Mouse (Mus musculus): ENCODE data around the gene Stoml3. TPM values are rescaled to one million over a fixed set of nuclear protein-coding genes. Genes with fewer than 3 reads are reported as not detected.

Gene Stoml3
- total and polyA plus RNA-seq, 2 experiments = not detected

- 80% methylated on average over 9 of the region's 9 CpGs for WGBS
- Histone ChIP-seq H3K9ac (ENCODE audit: low read depth, low read length) (no peak overlapping the region), H3K4me1 (ENCODE audit: control insufficient read depth, insufficient read depth, low read length) (peaks cover 23% of the 10 kb centered on the region), H3K36me3 (ENCODE audit: control insufficient read depth, insufficient read depth, low read length) (peaks cover 7% of the 10 kb centered on the region; the same call in 1 of the 2 replicates), H3K79me2 (ENCODE audit: control insufficient read depth, insufficient read depth, low read length) (peaks cover 28% of the 10 kb centered on the region; the same call in 1 of the 2 replicates), H3K27ac (replicated peaks; ENCODE audit: insufficient read depth, low read depth, low read length) (no peak overlapping the region), H3K27me3 (ENCODE audit: control insufficient read depth, insufficient read depth, low read length) (no peaks in the 10 kb centered on the region), H3K4me3 (ENCODE audit: insufficient read depth, low read depth, low read length) (no peak overlapping the region)
- no peak for DNase-seq (ENCODE audit: extremely low read depth, low read depth, low spot score)
- TF ChIP-seq POLR2A (IDR thresholded peaks at IDR 0.05; ENCODE audit: extremely low read depth, insufficient read depth, low read length) (no peak), CTCF (IDR thresholded peaks at IDR 0.05; ENCODE audit: low read depth, low read length) (no peak)
These were observed 22.0 kb upstream of the Stoml3 start for GRCm38 (mm10) chr3:53466481-53466880.

GRCm38 (mm10) chr3:53467356-53467755 lies 21.1 kb upstream of the Stoml3 start:
- Histone ChIP-seq H3K27ac (replicated peaks; ENCODE audit: insufficient read depth, low read depth, low read length) (0 out of 2 replicates have a peak overlapping the region, but pooled peaks have one; percentile 14), H3K36me3 (ENCODE audit: control insufficient read depth, insufficient read depth, low read length) (peaks cover 14% of the 10 kb centered on the region), H3K79me2 (ENCODE audit: control insufficient read depth, insufficient read depth, low read length) (peaks cover 28% of the 10 kb centered on the region; the same call in 1 of the 2 replicates), H3K4me3 (ENCODE audit: insufficient read depth, low read depth, low read length) (no peak overlapping the region), H3K9ac (ENCODE audit: low read depth, low read length) (no peak overlapping the region), H3K27me3 (ENCODE audit: control insufficient read depth, insufficient read depth, low read length) (no peaks in the 10 kb centered on the region), H3K4me1 (ENCODE audit: control insufficient read depth, insufficient read depth, low read length) (peaks cover 23% of the 10 kb centered on the region)
- TF ChIP-seq CTCF (IDR thresholded peaks at IDR 0.05; ENCODE audit: low read depth, low read length) (no peak), POLR2A (IDR thresholded peaks at IDR 0.05; ENCODE audit: extremely low read depth, insufficient read depth, low read length) (no peak)
- peak; percentile 79 for DNase-seq (ENCODE audit: extremely low read depth, low read depth, low spot score)
- 11% methylated on average over 5 of the region's 5 CpGs for WGBS

GRCm38 (mm10) chr3:53469650-53470049 lies 18.8 kb upstream of the Stoml3 start:
- H3K36me3 ChIP-seq (ENCODE audit: control insufficient read depth, insufficient read depth, low read length) = peaks cover 36% of the 10 kb centered on the region
- WGBS = 21% methylated on average over 5 of the region's 5 CpGs

GRCm38 (mm10) chr3:53472061-53472460 lies 16.4 kb upstream of the Stoml3 start:
- Histone ChIP-seq H3K27me3 (ENCODE audit: control insufficient read depth, insufficient read depth, low read length) (no peaks in the 10 kb centered on the region), H3K79me2 (ENCODE audit: control insufficient read depth, insufficient read depth, low read length) (peaks cover 3% of the 10 kb centered on the region; the same call in 1 of the 2 replicates), H3K36me3 (ENCODE audit: control insufficient read depth, insufficient read depth, low read length) (peaks cover 55% of the 10 kb centered on the region), H3K4me3 (ENCODE audit: insufficient read depth, low read depth, low read length) (no peak overlapping the region), H3K4me1 (ENCODE audit: control insufficient read depth, insufficient read depth, low read length) (peaks cover 15% of the 10 kb centered on the region), H3K9ac (ENCODE audit: low read depth, low read length) (no peak overlapping the region), H3K27ac (replicated peaks; ENCODE audit: insufficient read depth, low read depth, low read length) (no peak overlapping the region)
- TF ChIP-seq CTCF (IDR thresholded peaks at IDR 0.05; ENCODE audit: low read depth, low read length) (no peak), POLR2A (IDR thresholded peaks at IDR 0.05; ENCODE audit: extremely low read depth, insufficient read depth, low read length) (no peak)
- WGBS = 96% methylated on average over 5 of the region's 5 CpGs
- no peak for DNase-seq (ENCODE audit: extremely low read depth, low read depth, low spot score)

More at GRCm38 (mm10) chr3:53469650-53470049, 18.8 kb upstream of the Stoml3 start:
- DNase-seq (ENCODE audit: extremely low read depth, low read depth, low spot score) = peak; percentile 94
- Histone ChIP-seq H3K4me1 (ENCODE audit: control insufficient read depth, insufficient read depth, low read length) (peaks cover 23% of the 10 kb centered on the region), H3K9ac (ENCODE audit: low read depth, low read length) (no peak overlapping the region), H3K27me3 (ENCODE audit: control insufficient read depth, insufficient read depth, low read length) (no peaks in the 10 kb centered on the region), H3K4me3 (ENCODE audit: insufficient read depth, low read depth, low read length) (no peak overlapping the region), H3K79me2 (ENCODE audit: control insufficient read depth, insufficient read depth, low read length) (peaks cover 16% of the 10 kb centered on the region; the same call in 1 of the 2 replicates), H3K27ac (replicated peaks; ENCODE audit: insufficient read depth, low read depth, low read length) (no peak overlapping the region)
- TF ChIP-seq POLR2A (IDR thresholded peaks at IDR 0.05; ENCODE audit: extremely low read depth, insufficient read depth, low read length) (no peak), CTCF (IDR thresholded peaks at IDR 0.05; ENCODE audit: low read depth, low read length) (no peak)

GRCm38 (mm10) chr3:53474179-53474578 lies 14.3 kb upstream of the Stoml3 start:
- Histone ChIP-seq H3K79me2 (ENCODE audit: control insufficient read depth, insufficient read depth, low read length) (no peaks in the 10 kb centered on the region; the same call in 1 of the 2 replicates), H3K4me3 (ENCODE audit: insufficient read depth, low read depth, low read length) (no peak overlapping the region), H3K4me1 (ENCODE audit: control insufficient read depth, insufficient read depth, low read length) (peaks cover 4% of the 10 kb centered on the region), H3K27me3 (ENCODE audit: control insufficient read depth, insufficient read depth, low read length) (no peaks in the 10 kb centered on the region), H3K36me3 (ENCODE audit: control insufficient read depth, insufficient read depth, low read length) (peaks cover 63% of the 10 kb centered on the region), H3K9ac (ENCODE audit: low read depth, low read length) (no peak overlapping the region), H3K27ac (replicated peaks; ENCODE audit: insufficient read depth, low read depth, low read length) (no peak overlapping the region)
- no peak for DNase-seq (ENCODE audit: extremely low read depth, low read depth, low spot score)
- TF ChIP-seq CTCF (IDR thresholded peaks at IDR 0.05; ENCODE audit: low read depth, low read length) (no peak), POLR2A (IDR thresholded peaks at IDR 0.05; ENCODE audit: extremely low read depth, insufficient read depth, low read length) (no peak)
- WGBS = 80% methylated on average over 4 of the region's 4 CpGs

- Histone ChIP-seq H3K79me2 (ENCODE audit: control insufficient read depth, insufficient read depth, low read length) (no peaks in the 10 kb centered on the region), H3K27me3 (ENCODE audit: control insufficient read depth, insufficient read depth, low read length) (no peaks in the 10 kb centered on the region), H3K36me3 (ENCODE audit: control insufficient read depth, insufficient read depth, low read length) (peaks cover 71% of the 10 kb centered on the region), H3K4me1 (ENCODE audit: control insufficient read depth, insufficient read depth, low read length) (no peaks in the 10 kb centered on the region), H3K27ac (replicated peaks; ENCODE audit: insufficient read depth, low read depth, low read length) (no peak overlapping the region), H3K4me3 (ENCODE audit: insufficient read depth, low read depth, low read length) (no peak overlapping the region), H3K9ac (ENCODE audit: low read depth, low read length) (no peak overlapping the region)
- 62% methylated on average over 6 of the region's 6 CpGs for whole genome bisulfite sequencing
- no peak for DNase-seq (ENCODE audit: extremely low read depth, low read depth, low spot score)
- TF ChIP-seq POLR2A (IDR thresholded peaks at IDR 0.05; ENCODE audit: extremely low read depth, insufficient read depth, low read length) (no peak), CTCF (IDR thresholded peaks at IDR 0.05; ENCODE audit: low read depth, low read length) (peak; percentile 76)
These were observed 12.6 kb upstream of the Stoml3 start for GRCm38 (mm10) chr3:53475889-53476288.
